Mouse (Mus musculus): Measurements from ENCODE around the gene Cntnap2.

GRCm38 (mm10) chr6:46033108-46033507, 974.0 kb downstream of the Cntnap2 start:
- TF ChIP-seq CTCF (conservative IDR thresholded peaks at IDR 0.05; ENCODE audit: low read length) (no peak), POU5F1 (IDR thresholded peaks at IDR 0.05; ENCODE audit: borderline replicate concordance, low read length) (no peak), NANOG (IDR thresholded peaks at IDR 0.05; ENCODE audit: borderline replicate concordance, low read length) (no peak)
